ENCODE assay signal across 25 mouse cellular contexts in the genomic region with DNA sequence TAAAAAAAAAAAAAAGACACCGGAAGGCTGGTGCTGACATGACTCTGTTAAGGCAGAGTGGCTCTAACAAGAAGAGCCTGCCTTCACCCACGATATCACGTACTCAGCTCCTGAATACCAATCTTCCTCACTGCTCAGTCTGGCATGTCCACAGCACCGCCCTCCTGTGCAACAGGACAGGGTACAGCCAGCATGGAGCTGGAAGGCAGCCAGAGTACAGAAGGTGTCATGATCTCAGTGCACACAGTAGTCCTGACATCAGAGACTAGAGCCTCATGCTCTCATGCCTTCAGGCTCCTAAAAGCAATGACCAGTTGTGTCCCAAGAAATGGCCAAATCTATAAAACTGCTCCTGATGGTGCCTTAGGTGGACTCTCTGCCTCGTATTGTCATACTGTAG.
DNase-seq lines count a peak whose midpoint lies in the region; ATAC-seq and TF ChIP-seq lines count a peak whose summit lies in the region.
"Had no signal": no experiment of that assay in that cellular context is flagged by ENCODE, and none has a peak within 500 bp of the region (broad histone marks: within the 10 kb centered on the region; RNA-seq: fewer than 3 reads in every experiment).

No protein-coding gene starts in this region.

- no peak for TF ChIP-seq CTCF in kidney, adult 2 months (conservative IDR thresholded peaks at IDR 0.05; ENCODE audit: insufficient read depth, insufficient read length, low read depth, low read length)
- no peak for TF ChIP-seq CTCF in liver, postnatal 0 days (IDR thresholded peaks at IDR 0.05; ENCODE audit: low read depth)

- H3K27me3 ChIP-seq in kidney, adult 2 months (replicated peaks; ENCODE audit: control insufficient read depth, insufficient read depth, low read length) = no peaks in the 10 kb centered on the region
- no peaks in the 10 kb centered on the region for H3K27me3 ChIP-seq in liver, postnatal 0 days (ENCODE audit: insufficient read depth, low read length)
- no peaks in the 10 kb centered on the region for H3K27me3 ChIP-seq in liver, embryonic 12.5 days (replicated peaks)
- H3K27me3 ChIP-seq: forebrain, embryonic 13.5 days; heart, embryonic 15.5 days; limb, embryonic 15.5 days; midbrain, embryonic 15.5 days; neural tube, embryonic 15.5 days; stomach, embryonic 15.5 days had no signal

- DNase-seq in cerebellum, adult 11-12 months = peak; percentile 10
- no peak for DNase-seq in cerebellum, adult 11 months
- peak; percentile 39 for DNase-seq in kidney, adult 2 months
- no peak for DNase-seq in kidney, postnatal 10 days
- DNase-seq in liver, postnatal 0 days = no peak
- peak; percentile 13 to 45 for DNase-seq in kidney, postnatal 36 days
- no peak for DNase-seq in thymus, postnatal 25 days
- DNase-seq: adrenal gland, adult 8-10 months; gastrocnemius, postnatal 25 days; heart, adult 11 months; lung, postnatal 4 days; retina, postnatal 1 day; right cerebral cortex, postnatal 25 days had no signal

- H3K4me3 ChIP-seq in kidney, adult 2 months (ENCODE audit: insufficient read depth, low read depth, low read length) = no peak overlapping the region
- H3K4me3 ChIP-seq in liver, postnatal 0 days (ENCODE audit: low read depth, low read length) = no peak overlapping the region
- H3K4me3 ChIP-seq in liver, embryonic 12.5 days = no peak overlapping the region
- H3K4me3 ChIP-seq: forebrain, embryonic 13.5 days; heart, embryonic 10.5 days; heart, embryonic 15.5 days; limb, embryonic 10.5 days; limb, embryonic 15.5 days; midbrain, embryonic 15.5 days; neural tube, embryonic 15.5 days; stomach, embryonic 15.5 days had no signal

- no peaks in the 10 kb centered on the region for H3K36me3 ChIP-seq in kidney, adult 2 months (ENCODE audit: control insufficient read depth, insufficient read depth, low read length)
- no peaks in the 10 kb centered on the region for H3K36me3 ChIP-seq in liver, postnatal 0 days (replicated peaks; ENCODE audit: insufficient read depth, low read length)
- H3K36me3 ChIP-seq in liver, embryonic 12.5 days = no peaks in the 10 kb centered on the region
- H3K36me3 ChIP-seq: G1E; heart, embryonic 10.5 days; heart, embryonic 15.5 days; limb, embryonic 10.5 days; limb, embryonic 15.5 days; midbrain, embryonic 15.5 days; neural tube, embryonic 15.5 days; stomach, embryonic 15.5 days had no signal

- H3K9me3 ChIP-seq in liver, postnatal 0 days (ENCODE audit: low read length) = no peaks in the 10 kb centered on the region
- H3K9me3 ChIP-seq in liver, embryonic 12.5 days (replicated peaks) = 0 out of 2 replicates have a peak, but pooled peaks cover 19% of the 10 kb centered on the region
- H3K9me3 ChIP-seq: forebrain, embryonic 13.5 days; heart, embryonic 10.5 days; heart, embryonic 15.5 days; limb, embryonic 10.5 days; limb, embryonic 15.5 days; midbrain, embryonic 15.5 days; neural tube, embryonic 15.5 days; stomach, embryonic 15.5 days had no signal

- WGBS in kidney, adult 2 months = 48% methylated on average over 5 of the region's 5 CpGs
- WGBS in liver, postnatal 0 days (ENCODE audit: insufficient replicate concordance) = 68% methylated on average over 5 of the region's 5 CpGs
- WGBS in liver, embryonic 12.5 days (ENCODE audit: insufficient replicate concordance) = 68% methylated on average over 5 of the region's 5 CpGs

- TF ChIP-seq POLR2A in kidney, adult 2 months (IDR thresholded peaks at IDR 0.05; ENCODE audit: low read depth, low read length) = no peak

- no peaks in the 10 kb centered on the region for H3K4me1 ChIP-seq in kidney, adult 2 months (ENCODE audit: control insufficient read depth, insufficient read depth, low read length)
- no peaks in the 10 kb centered on the region for H3K4me1 ChIP-seq in liver, postnatal 0 days (ENCODE audit: insufficient read depth)
- H3K4me1 ChIP-seq in liver, embryonic 12.5 days = no peaks in the 10 kb centered on the region
- H3K4me1 ChIP-seq: forebrain, embryonic 13.5 days; heart, embryonic 10.5 days; heart, embryonic 15.5 days; limb, embryonic 15.5 days; stomach, embryonic 15.5 days had no signal

- ATAC-seq in liver, postnatal 0 days = peak; percentile 36; the same call in 1 of the 2 replicates
- no peak for ATAC-seq in liver, embryonic 12.5 days
- ATAC-seq: forebrain, embryonic 13.5 days; hindbrain, embryonic 16.5 days; lung, postnatal 0 days; midbrain, embryonic 15.5 days had no signal

- TF ChIP-seq EP300 in liver, postnatal 0 days (IDR thresholded peaks at IDR 0.05; ENCODE audit: low read depth) = no peak

- H3K9ac ChIP-seq in liver, postnatal 0 days (replicated peaks) = no peak overlapping the region
- no peak overlapping the region for H3K9ac ChIP-seq in liver, embryonic 12.5 days
- H3K9ac ChIP-seq: forebrain, embryonic 13.5 days; heart, embryonic 15.5 days; limb, embryonic 15.5 days; midbrain, embryonic 15.5 days; neural tube, embryonic 15.5 days; stomach, embryonic 15.5 days had no signal

- no peak overlapping the region for H3K4me2 ChIP-seq in liver, postnatal 0 days (ENCODE audit: low read depth, low read length)
- H3K4me2 ChIP-seq in liver, embryonic 12.5 days = no peak overlapping the region
- H3K4me2 ChIP-seq: forebrain, embryonic 13.5 days; heart, embryonic 15.5 days; limb, embryonic 15.5 days; midbrain, embryonic 15.5 days; neural tube, embryonic 15.5 days; stomach, embryonic 15.5 days had no signal

- no peak overlapping the region for H3K27ac ChIP-seq in kidney, adult 2 months (ENCODE audit: insufficient read depth, low read depth, low read length)
- H3K27ac ChIP-seq in liver, postnatal 0 days (ENCODE audit: low read depth) = no peak overlapping the region
- H3K27ac ChIP-seq in liver, embryonic 12.5 days = no peak overlapping the region
- H3K27ac ChIP-seq: forebrain, embryonic 13.5 days; heart, embryonic 10.5 days; heart, embryonic 15.5 days; limb, embryonic 10.5 days; limb, embryonic 15.5 days; midbrain, embryonic 15.5 days; neural tube, embryonic 15.5 days; stomach, embryonic 15.5 days had no signal

Comparison
In these comparisons a context has a peak if more than half of its experiments do, and no peak if none do; other contexts are left out.
1. DNase-seq: peak in cerebellum, adult 11-12 months (single experiment), kidney, adult 2 months (single experiment) and kidney, postnatal 36 days (2 of 2); none in cerebellum, adult 11 months (single experiment), kidney, postnatal 10 days (single experiment), liver, postnatal 0 days (single experiment) and thymus, postnatal 25 days (single experiment).